Mouse (Mus musculus) kidney, embryonic 15.5 days (tissue): ENCODE measurements around the gene Uimc1. TPM values are rescaled to one million over a fixed set of nuclear protein-coding genes. Genes with fewer than 3 reads are reported as not detected.

Experiments
- ATAC-seq: fragments of 200-750 bp; cut with Nextera tagmentation; replicated peaks from 2 replicates; pipeline ENCODE4 v1.8.0; 2017; ENCODE audit warnings: moderate TSS enrichment; ENCODE audit not compliant: low FRiP score
- H3K27ac ChIP-seq: fragments of 300-500 bp; sonication (generic); 2 replicates; pipeline ENCODE4 v1.5.1; 2015; ENCODE audit warnings: mild to moderate bottlenecking, inconsistent platforms
- H3K27me3 ChIP-seq: fragments of 300-500 bp; sonication (generic); 2 replicates; pipeline ENCODE4 v1.6.1; 2015; ENCODE audit warnings: inconsistent platforms
- H3K36me3 ChIP-seq: fragments of 300-500 bp; sonication (generic); 2 replicates; pipeline ENCODE4 v1.6.1; 2015; ENCODE audit warnings: inconsistent platforms
- H3K4me1 ChIP-seq: fragments of 300-500 bp; sonication (generic); 2 replicates; pipeline ENCODE4 v1.6.1; 2015; ENCODE audit warnings: inconsistent platforms
- H3K4me2 ChIP-seq: fragments of 300-500 bp; sonication (generic); 2 replicates; pipeline ENCODE4 v1.6.1; 2015; ENCODE audit warnings: moderate library complexity, mild to moderate bottlenecking, inconsistent platforms
- H3K4me3 ChIP-seq: fragments of 300-500 bp; sonication (generic); replicated peaks from 2 replicates; pipeline ENCODE4 v1.5.1; 2015; ENCODE audit warnings: mild to moderate bottlenecking, inconsistent platforms
- H3K9ac ChIP-seq: fragments of 300-500 bp; sonication (generic); 2 replicates; pipeline ENCODE4 v1.6.1; 2015; ENCODE audit warnings: mild to moderate bottlenecking, inconsistent platforms
- H3K9me3 ChIP-seq: fragments of 300-500 bp; sonication (generic); replicated peaks from 2 replicates; pipeline ENCODE4 v1.6.1; 2016; ENCODE audit warnings: inconsistent platforms
- WGBS: fragments of 180-500 bp; shearing (Covaris S2); methylation state at CpG from one replicate; pipeline ENCODE4 v1.1.7; 2015; ENCODE audit warnings: mixed read lengths; 5-methylcytosine and 5-hydroxymethylcytosine counted together
- polyA plus RNA-seq: library from polyadenylated mRNA; unstranded; fragments of >200 nt; fragmentation: Nextera tagmentation; extraction: Ambion mirVana; gene quantifications from 2 replicates; pipeline ENCODE4 v1.2.1, GENCODE M21; 2015

The Uimc1 gene
- polyA plus RNA-seq, 1 experiment from 2014 or later = 24.3 TPM

DNA sequence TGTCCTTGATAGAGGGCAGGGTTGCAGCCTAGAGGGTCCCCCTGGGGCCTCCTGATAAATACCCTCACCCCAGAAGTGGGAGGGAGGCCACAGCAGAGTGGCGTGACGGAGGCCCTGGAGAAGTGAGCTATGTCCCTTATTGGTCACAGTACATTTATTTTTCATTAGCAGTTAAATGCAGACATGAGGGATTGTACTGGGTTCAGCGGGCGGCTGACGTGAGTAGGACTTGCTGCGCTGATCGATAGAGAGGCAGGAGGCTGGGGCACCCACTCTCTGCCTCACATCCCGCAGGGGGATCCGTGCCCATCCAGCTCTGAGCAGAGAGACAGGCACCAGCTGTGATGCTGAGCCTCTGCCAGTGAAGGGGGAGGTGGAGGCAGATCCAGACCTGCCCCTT, 112.7 kb downstream of the Uimc1 start:
- Histone ChIP-seq H3K4me2 (no peak overlapping the region), H3K4me1 (peaks cover 21% of the 10 kb centered on the region), H3K36me3 (no peaks in the 10 kb centered on the region), H3K4me3 (no peak overlapping the region), H3K9me3 (no peaks in the 10 kb centered on the region), H3K9ac (no peak overlapping the region), H3K27ac (peak overlapping the region; percentile 49; the same call in 1 of the 2 replicates), H3K27me3 (peaks cover 25% of the 10 kb centered on the region)
- WGBS = 44% methylated on average over 9 of the region's 9 CpGs
- no peak for ATAC-seq

DNA sequence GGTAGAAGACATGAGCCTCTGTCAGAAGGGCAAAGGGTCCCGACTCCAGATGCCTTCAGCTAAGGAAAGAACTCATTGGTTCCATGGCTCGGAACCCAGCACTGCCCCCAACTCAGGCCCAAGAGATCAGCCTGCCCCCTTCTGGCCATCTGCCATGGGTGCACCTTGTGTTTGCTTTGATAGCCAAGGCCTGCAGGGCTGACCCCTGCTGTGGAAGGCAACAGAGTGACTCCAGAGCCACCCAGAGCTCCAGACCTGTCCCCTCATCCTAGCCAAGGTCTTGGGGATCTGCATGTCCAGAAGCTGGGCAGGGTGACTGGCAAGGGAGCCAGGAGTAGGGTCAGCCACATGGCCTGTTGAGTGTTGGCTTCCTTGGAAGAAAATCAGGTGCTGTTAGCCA, 116.5 kb downstream of the Uimc1 start:
- no peak overlapping the region for H3K4me3 ChIP-seq
- no peak for ATAC-seq
- no peaks in the 10 kb centered on the region for H3K36me3 ChIP-seq
- no peak overlapping the region for H3K27ac ChIP-seq
- peaks cover 43% of the 10 kb centered on the region for H3K27me3 ChIP-seq
- no peak overlapping the region for H3K9ac ChIP-seq
- H3K4me1 ChIP-seq = peaks cover 16% of the 10 kb centered on the region
- WGBS = 57% methylated on average over 2 of the region's 2 CpGs
- no peaks in the 10 kb centered on the region for H3K9me3 ChIP-seq
- H3K4me2 ChIP-seq = no peak overlapping the region

DNA sequence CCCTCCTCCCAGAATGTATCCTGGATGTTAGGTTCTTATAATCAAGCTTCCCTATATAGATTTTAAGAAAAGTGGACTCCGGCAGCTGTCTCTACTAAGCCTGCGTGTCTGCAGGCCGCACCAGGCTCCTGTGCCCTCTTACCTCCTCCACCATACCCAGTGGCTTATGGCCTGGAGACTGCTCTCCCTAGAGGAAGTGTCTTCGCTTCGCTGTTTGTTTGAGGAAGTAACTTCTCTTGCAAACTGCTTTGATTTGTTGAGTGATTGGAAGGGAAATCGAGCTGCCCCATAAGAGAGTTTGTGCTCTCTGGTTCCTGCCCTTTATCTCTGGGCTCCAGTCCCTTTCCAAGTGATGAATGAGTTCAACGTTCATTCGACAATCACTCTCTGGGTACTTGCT, 117.1 kb downstream of the Uimc1 start:
- Histone ChIP-seq H3K27me3 (peaks cover 46% of the 10 kb centered on the region), H3K9ac (no peak overlapping the region), H3K4me2 (no peak overlapping the region), H3K4me3 (no peak overlapping the region), H3K36me3 (no peaks in the 10 kb centered on the region), H3K9me3 (no peaks in the 10 kb centered on the region), H3K27ac (no peak overlapping the region), H3K4me1 (peaks cover 12% of the 10 kb centered on the region)
- ATAC-seq = no peak
- 74% methylated on average over 8 of the region's 8 CpGs for WGBS

DNA sequence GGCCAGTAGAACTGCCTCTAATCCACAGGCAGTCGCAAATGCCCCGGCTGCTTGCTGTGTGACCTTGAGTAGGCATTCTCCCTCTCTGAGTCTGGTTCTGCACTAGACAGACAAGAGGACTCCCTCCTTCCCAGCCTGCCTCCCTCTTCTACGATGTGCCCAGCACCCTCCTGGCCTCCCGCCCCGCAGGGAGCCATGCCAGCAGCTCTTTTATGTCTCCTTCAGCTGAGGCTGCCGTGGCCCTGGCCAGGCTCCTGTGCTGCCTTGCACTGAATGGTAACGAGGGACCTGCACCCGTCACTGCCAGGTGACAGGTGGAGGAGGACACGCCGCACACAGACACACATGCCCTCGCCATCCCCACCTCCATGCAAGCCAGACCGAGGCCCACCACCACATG, 119.1 kb downstream of the Uimc1 start:
- 67% methylated on average over 12 of the region's 12 CpGs for WGBS
- no peak overlapping the region for H3K27ac ChIP-seq
- no peak overlapping the region for H3K4me2 ChIP-seq
- no peak overlapping the region for H3K4me3 ChIP-seq
- no peaks in the 10 kb centered on the region for H3K9me3 ChIP-seq
- peaks cover 42% of the 10 kb centered on the region for H3K27me3 ChIP-seq
- no peak overlapping the region for H3K9ac ChIP-seq
- no peaks in the 10 kb centered on the region for H3K4me1 ChIP-seq
- no peak for ATAC-seq
- H3K36me3 ChIP-seq = no peaks in the 10 kb centered on the region

DNA sequence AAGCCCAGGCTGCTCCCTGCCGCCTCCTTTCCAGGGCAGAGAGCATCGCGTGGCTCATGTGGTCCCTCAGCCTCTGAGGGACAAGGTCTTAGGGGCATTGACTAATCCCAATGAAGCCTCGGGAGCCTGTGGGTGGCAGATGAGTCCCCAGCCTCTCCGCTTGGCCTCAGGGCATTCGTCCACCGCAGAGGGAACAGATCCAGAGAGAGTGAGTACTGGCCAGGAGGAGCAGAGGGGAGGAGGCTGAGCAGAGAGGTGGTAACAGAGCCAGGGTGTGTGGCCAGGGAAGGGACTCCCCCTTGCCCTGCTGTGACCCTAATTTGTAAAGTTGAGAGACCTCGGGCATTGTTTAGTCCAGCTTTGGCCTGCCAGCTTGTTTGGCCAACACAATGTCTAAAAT, 121.3 kb downstream of the Uimc1 start:
- Histone ChIP-seq H3K36me3 (no peaks in the 10 kb centered on the region), H3K9me3 (no peaks in the 10 kb centered on the region), H3K4me1 (no peaks in the 10 kb centered on the region), H3K9ac (no peak overlapping the region), H3K27ac (no peak overlapping the region), H3K27me3 (peaks cover 35% of the 10 kb centered on the region), H3K4me3 (no peak overlapping the region), H3K4me2 (no peak overlapping the region)
- WGBS = 58% methylated on average over 8 of the region's 8 CpGs
- ATAC-seq = no peak

Other genes starting within 250 kb of the Uimc1 start
- 2.5 and 2.7 TPM in 2 replicates for gene Unc5a, start 150.9 kb downstream of the Uimc1 start, polyA plus RNA-seq
- 0.77 and 0.91 TPM in 2 replicates for gene Hk3, start 78.9 kb downstream of the Uimc1 start, polyA plus RNA-seq
- 20.0 and 21.5 TPM in 2 replicates for gene Zfp346, start 5.0 kb upstream of the Uimc1 start, polyA plus RNA-seq
- gene Gm17617, start 33.2 kb upstream of the Uimc1 start, polyA plus RNA-seq = not detected in 2 replicates
- 16.4 and 19.8 TPM in 2 replicates for gene Fgfr4, start 52.3 kb upstream of the Uimc1 start, polyA plus RNA-seq
- 65.1 and 66.9 TPM in 2 replicates for gene Nsd1, start 109.5 kb upstream of the Uimc1 start, polyA plus RNA-seq
- 439 and 464 TPM in 2 replicates for gene Prelid1, start 220.2 kb upstream of the Uimc1 start, polyA plus RNA-seq
- 81.9 and 87.7 TPM in 2 replicates for gene Rab24, start 221.6 kb upstream of the Uimc1 start, polyA plus RNA-seq
- 26.8 and 31.0 TPM in 2 replicates for gene Mxd3, start 229.5 kb upstream of the Uimc1 start, polyA plus RNA-seq